Mouse (Mus musculus) 3134 (cell line): ENCODE data around the gene Gm4491.

Experiments
- DNase-seq: peaks from one replicate; pipeline ENCODE4 v3.0.0-alpha.2; 2011; ENCODE audit warnings: low spot score; ENCODE audit not compliant: insufficient read length; ENCODE audit errors: extremely low read depth

Gene Gm4491

GRCm38 (mm10) chr14:57115823-57116544 lies at the start of gene Gm4491:
Gene Gm4491 (minus strand): TSS chr14:57115883.
- no peak for DNase-seq

- DNase-seq: no peak
Measured at GRCm38 (mm10) chr14:57161833-57162232, 46.1 kb upstream of the Gm4491 start.

- DNase-seq: no peak
Measured at GRCm38 (mm10) chr14:57161201-57161600, 45.5 kb upstream of the Gm4491 start.

GRCm38 (mm10) chr14:57154916-57155315 lies 39.2 kb upstream of the Gm4491 start:
- no peak for DNase-seq

GRCm38 (mm10) chr14:57145741-57146140 lies 30.1 kb upstream of the Gm4491 start:
- DNase-seq: no peak

GRCm38 (mm10) chr14:57135265-57135664 lies 19.6 kb upstream of the Gm4491 start:
- no peak for DNase-seq

- DNase-seq: no peak
Measured at GRCm38 (mm10) chr14:57133161-57133661, 17.5 kb upstream of the Gm4491 start, which contains the start of gene Gjb6. Gene Gjb6 (minus strand): TSS chr14:57133611.

GRCm38 (mm10) chr14:57127383-57127782 lies 11.7 kb upstream of the Gm4491 start:
- DNase-seq: no peak

GRCm38 (mm10) chr14:57122295-57122694 lies 6.6 kb upstream of the Gm4491 start:
- no peak for DNase-seq

- no peak for DNase-seq
Measured at GRCm38 (mm10) chr14:57109194-57109593, 6.5 kb downstream of the Gm4491 start.

- DNase-seq: no peak
Measured at GRCm38 (mm10) chr14:57107916-57108315, 7.8 kb downstream of the Gm4491 start.

- no peak for DNase-seq
Measured at GRCm38 (mm10) chr14:57107091-57107490, 8.6 kb downstream of the Gm4491 start.

GRCm38 (mm10) chr14:57105721-57106120 lies 10.0 kb downstream of the Gm4491 start:
- DNase-seq: no peak

GRCm38 (mm10) chr14:57105111-57105510 lies 10.6 kb downstream of the Gm4491 start:
- DNase-seq: no peak

GRCm38 (mm10) chr14:57104106-57105023 lies 11.3 kb downstream of the Gm4491 start, which contains the start of gene Gjb2:
Gene Gjb2 (minus strand): TSS chr14:57104702.
- DNase-seq: no peak

GRCm38 (mm10) chr14:57103711-57104105 lies 12.0 kb downstream of the Gm4491 start:
- DNase-seq: no peak

- DNase-seq: no peak
Measured at GRCm38 (mm10) chr14:57103121-57103520, 12.6 kb downstream of the Gm4491 start.

- no peak for DNase-seq
Measured at GRCm38 (mm10) chr14:57101623-57102022, 14.1 kb downstream of the Gm4491 start.

GRCm38 (mm10) chr14:57095855-57096254 lies 19.8 kb downstream of the Gm4491 start:
- no peak for DNase-seq

GRCm38 (mm10) chr14:57093029-57093428 lies 22.7 kb downstream of the Gm4491 start:
- DNase-seq: no peak

GRCm38 (mm10) chr14:57090001-57090400 lies 25.7 kb downstream of the Gm4491 start:
- no peak for DNase-seq
